Mouse (Mus musculus): ENCODE measurements around the gene Etv4. TPM values are rescaled to one million over a fixed set of nuclear protein-coding genes. Genes with fewer than 3 reads are reported as not detected.

The Etv4 gene
- polyA plus RNA-seq, 1 experiment from 2014 or later = 9.3 TPM

DNA sequence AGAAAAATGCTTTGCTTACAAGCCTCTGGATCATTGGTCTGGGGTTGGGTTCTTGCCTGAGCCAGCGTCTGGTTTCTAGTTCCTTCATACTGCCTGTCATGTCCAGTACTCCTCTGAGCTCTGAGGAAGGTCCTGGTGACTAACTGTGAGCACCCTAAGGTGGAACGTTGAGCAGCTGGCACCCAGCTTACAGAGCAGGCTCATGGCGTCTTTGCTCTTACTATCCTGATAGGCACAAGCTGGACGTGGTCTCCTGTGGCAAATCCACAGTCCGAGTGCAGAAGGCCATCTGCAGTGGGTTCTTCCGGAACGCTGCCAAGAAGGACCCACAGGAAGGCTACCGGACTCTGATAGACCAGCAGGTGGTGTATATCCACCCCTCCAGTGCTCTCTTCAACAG, 20.6 kb downstream of the Etv4 start:
- no peaks in the 10 kb centered on the region for H3K4me1 ChIP-seq (ENCODE audit: control insufficient read depth, insufficient read depth, low read length)

DNA sequence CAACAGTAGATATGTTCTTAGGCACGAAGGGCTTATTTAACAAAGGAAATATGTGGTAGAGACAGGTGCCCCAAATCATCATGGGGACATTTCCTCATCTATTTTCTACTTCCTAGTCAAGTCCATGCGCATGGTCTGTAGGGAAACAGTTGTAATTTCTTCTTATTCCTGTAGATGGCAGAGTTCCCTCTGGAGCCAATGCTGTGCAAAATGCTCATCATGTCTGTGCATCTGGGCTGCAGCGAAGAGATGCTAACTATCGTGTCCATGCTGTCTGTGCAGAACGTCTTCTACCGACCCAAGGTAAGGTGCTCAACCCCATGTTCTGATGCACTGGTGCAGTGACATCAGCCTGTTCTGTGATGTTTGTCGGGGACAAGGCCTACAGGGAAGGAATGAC, 21.4 kb downstream of the Etv4 start:
- DNase-seq (ENCODE audit: low spot score) (peak; percentile 64), ATAC-seq (ENCODE audit: low read depth) (no peak)
- no peak overlapping the region for H3K4me2 ChIP-seq (ENCODE audit: low read depth, low read length)
- no peak overlapping the region for H3K9ac ChIP-seq (ENCODE audit: low read depth, low read length)
- H3K9me3 ChIP-seq (ENCODE audit: control insufficient read depth, low read length) = no peaks in the 10 kb centered on the region
- WGBS = 50% methylated on average over 7 of the region's 7 CpGs
- no peak overlapping the region for H3K4me3 ChIP-seq (ENCODE audit: low read depth, low read length)
- no peak overlapping the region for H3K27ac ChIP-seq (replicated peaks; ENCODE audit: low read depth, low read length)
- H3K27me3 ChIP-seq (replicated peaks; ENCODE audit: control insufficient read depth, insufficient read depth, low read length) = no peaks in the 10 kb centered on the region
- H3K36me3 ChIP-seq (ENCODE audit: control insufficient read depth, insufficient read depth, low read length) = peaks cover 95% of the 10 kb centered on the region
- H3K4me1 ChIP-seq (ENCODE audit: control insufficient read depth, insufficient read depth, low read length) = no peaks in the 10 kb centered on the region

More for the DNA sequence above, 20.6 kb downstream of the Etv4 start:
- H3K4me3 ChIP-seq (ENCODE audit: low read depth, low read length) = no peak overlapping the region
- H3K9me3 ChIP-seq (ENCODE audit: control insufficient read depth, low read length) = no peaks in the 10 kb centered on the region
- H3K27me3 ChIP-seq (replicated peaks; ENCODE audit: control insufficient read depth, insufficient read depth, low read length) = no peaks in the 10 kb centered on the region
- ATAC-seq (ENCODE audit: low read depth) = no peak
- no peak for DNase-seq (ENCODE audit: low spot score)
- no peak overlapping the region for H3K27ac ChIP-seq (replicated peaks; ENCODE audit: low read depth, low read length)
- no peak overlapping the region for H3K9ac ChIP-seq (ENCODE audit: low read depth, low read length)
- peaks cover 95% of the 10 kb centered on the region for H3K36me3 ChIP-seq (ENCODE audit: control insufficient read depth, insufficient read depth, low read length)
- 94% methylated on average over 8 of the region's 8 CpGs for WGBS
- H3K4me2 ChIP-seq (ENCODE audit: low read depth, low read length) = no peak overlapping the region

DNA sequence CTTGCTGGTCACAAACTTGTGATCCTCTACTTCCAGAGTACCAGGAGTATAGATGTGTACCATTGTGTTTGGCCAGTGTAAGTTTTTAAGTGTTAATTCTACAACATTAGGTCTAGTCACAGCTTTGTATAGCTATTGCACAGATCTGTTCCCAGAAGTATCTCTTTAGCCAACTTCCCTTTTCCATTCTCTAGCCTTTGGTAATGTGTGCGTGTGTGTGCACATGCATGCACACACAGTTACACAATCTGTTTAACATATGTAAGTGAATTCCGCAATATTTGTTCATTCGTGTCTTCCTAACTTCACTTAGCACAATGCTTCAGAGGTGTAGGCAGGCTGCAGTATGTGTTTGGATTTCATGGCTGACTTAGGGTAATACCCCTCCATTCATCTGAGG, 25.6 kb downstream of the Etv4 start:
- H3K4me2 ChIP-seq (ENCODE audit: low read depth, low read length) = no peak overlapping the region
- DNase-seq (ENCODE audit: low spot score) (no peak), ATAC-seq (ENCODE audit: low read depth) (no peak)
- no peaks in the 10 kb centered on the region for H3K4me1 ChIP-seq (ENCODE audit: control insufficient read depth, insufficient read depth, low read length)
- no peaks in the 10 kb centered on the region for H3K9me3 ChIP-seq (ENCODE audit: control insufficient read depth, low read length)
- no peak overlapping the region for H3K9ac ChIP-seq (ENCODE audit: low read depth, low read length)
- H3K27me3 ChIP-seq (replicated peaks; ENCODE audit: control insufficient read depth, insufficient read depth, low read length) = no peaks in the 10 kb centered on the region
- H3K27ac ChIP-seq (replicated peaks; ENCODE audit: low read depth, low read length) = no peak overlapping the region
- H3K36me3 ChIP-seq (ENCODE audit: control insufficient read depth, insufficient read depth, low read length) = peaks cover 94% of the 10 kb centered on the region
- WGBS = 93% methylated on average over 3 of the region's 3 CpGs
- H3K4me3 ChIP-seq (ENCODE audit: low read depth, low read length) = no peak overlapping the region

DNA sequence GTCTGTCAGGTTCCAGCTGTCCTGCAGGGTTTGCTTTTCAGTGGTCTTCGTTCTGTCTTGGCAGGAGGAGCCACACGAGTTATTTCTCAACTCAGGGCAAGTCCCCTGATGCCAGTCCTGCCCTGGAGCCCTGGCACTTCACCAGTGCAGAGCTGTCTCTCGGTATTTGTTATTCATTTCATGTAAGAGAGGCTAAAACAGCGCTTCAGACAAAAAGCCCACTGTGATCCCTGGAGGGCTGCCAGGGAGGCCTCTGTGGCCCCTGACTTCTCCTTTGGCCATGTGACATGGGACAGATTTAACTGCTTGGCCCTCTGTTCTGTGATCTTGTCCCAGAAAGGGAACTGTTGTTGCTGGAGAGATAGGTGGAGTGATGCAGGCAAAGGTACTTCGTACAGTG, 26.7 kb downstream of the Etv4 start:
- no peak overlapping the region for H3K27ac ChIP-seq (replicated peaks; ENCODE audit: low read depth, low read length)
- peaks cover 96% of the 10 kb centered on the region for H3K36me3 ChIP-seq (ENCODE audit: control insufficient read depth, insufficient read depth, low read length)
- H3K4me3 ChIP-seq (ENCODE audit: low read depth, low read length) = no peak overlapping the region
- H3K27me3 ChIP-seq (replicated peaks; ENCODE audit: control insufficient read depth, insufficient read depth, low read length) = no peaks in the 10 kb centered on the region
- ATAC-seq (ENCODE audit: low read depth) = no peak
- 75% methylated on average over 5 of the region's 5 CpGs for WGBS
- DNase-seq (ENCODE audit: low spot score) = no peak
- H3K4me1 ChIP-seq (ENCODE audit: control insufficient read depth, insufficient read depth, low read length) = no peaks in the 10 kb centered on the region
- H3K9me3 ChIP-seq (ENCODE audit: control insufficient read depth, low read length) = no peaks in the 10 kb centered on the region
- no peak overlapping the region for H3K4me2 ChIP-seq (ENCODE audit: low read depth, low read length)
- no peak overlapping the region for H3K9ac ChIP-seq (ENCODE audit: low read depth, low read length)

DNA sequence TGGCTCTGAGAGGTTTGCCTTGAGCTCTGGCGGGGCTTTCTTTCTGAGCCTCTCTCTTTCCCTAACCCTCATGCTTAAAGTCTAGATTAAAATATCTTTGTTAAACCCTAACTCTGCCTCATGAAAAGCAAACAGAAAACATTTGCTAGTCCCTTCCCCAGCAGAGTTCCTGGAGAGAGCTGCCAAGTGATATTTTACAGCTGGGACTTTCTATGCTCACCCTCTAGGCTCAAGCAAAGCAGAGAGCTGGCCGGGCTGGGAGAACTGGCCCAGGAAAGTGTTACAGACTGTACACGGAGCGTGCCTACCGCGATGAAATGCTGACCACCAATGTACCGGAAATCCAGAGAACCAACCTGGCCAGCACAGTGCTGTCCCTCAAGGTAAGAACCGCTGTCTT, 27.8 kb downstream of the Etv4 start:
- Histone ChIP-seq H3K4me1 (ENCODE audit: control insufficient read depth, insufficient read depth, low read length) (no peaks in the 10 kb centered on the region), H3K9ac (ENCODE audit: low read depth, low read length) (no peak overlapping the region), H3K27me3 (replicated peaks; ENCODE audit: control insufficient read depth, insufficient read depth, low read length) (no peaks in the 10 kb centered on the region), H3K36me3 (ENCODE audit: control insufficient read depth, insufficient read depth, low read length) (peaks cover 97% of the 10 kb centered on the region), H3K4me3 (ENCODE audit: low read depth, low read length) (no peak overlapping the region), H3K4me2 (ENCODE audit: low read depth, low read length) (no peak overlapping the region), H3K9me3 (ENCODE audit: control insufficient read depth, low read length) (no peaks in the 10 kb centered on the region), H3K27ac (replicated peaks; ENCODE audit: low read depth, low read length) (no peak overlapping the region)
- ATAC-seq (ENCODE audit: low read depth) (no peak), DNase-seq (ENCODE audit: low spot score) (no peak)
- 93% methylated on average over 8 of the region's 8 CpGs for WGBS

DNA sequence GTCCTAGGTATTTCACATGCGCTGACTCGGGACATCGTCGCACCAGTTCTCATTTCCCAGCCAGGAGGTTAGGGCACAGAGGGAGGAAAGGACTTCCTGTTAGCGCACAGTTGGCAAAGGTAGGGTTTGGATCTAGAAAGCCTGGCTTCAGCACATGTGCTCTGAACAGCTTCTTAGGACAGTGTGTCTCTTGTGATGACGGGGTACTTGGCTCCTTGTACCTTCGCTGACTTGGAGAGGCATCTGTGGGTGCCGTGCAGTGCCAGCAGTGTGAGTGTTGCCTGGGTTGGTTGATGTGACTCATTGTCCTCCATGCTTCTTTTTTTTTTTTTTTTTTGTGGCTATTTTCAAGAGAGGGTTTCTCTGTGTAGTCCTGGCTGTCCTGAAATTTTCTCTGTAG, 28.6 kb downstream of the Etv4 start:
- Histone ChIP-seq H3K36me3 (ENCODE audit: control insufficient read depth, insufficient read depth, low read length) (peaks cover 97% of the 10 kb centered on the region), H3K4me2 (ENCODE audit: low read depth, low read length) (no peak overlapping the region), H3K27ac (replicated peaks; ENCODE audit: low read depth, low read length) (no peak overlapping the region), H3K9me3 (ENCODE audit: control insufficient read depth, low read length) (no peaks in the 10 kb centered on the region), H3K9ac (ENCODE audit: low read depth, low read length) (no peak overlapping the region), H3K4me1 (ENCODE audit: control insufficient read depth, insufficient read depth, low read length) (no peaks in the 10 kb centered on the region), H3K4me3 (ENCODE audit: low read depth, low read length) (no peak overlapping the region), H3K27me3 (replicated peaks; ENCODE audit: control insufficient read depth, insufficient read depth, low read length) (no peaks in the 10 kb centered on the region)
- DNase-seq (ENCODE audit: low spot score) (no peak), ATAC-seq (ENCODE audit: low read depth) (no peak)
- 96% methylated on average over 8 of the region's 8 CpGs for WGBS

DNA sequence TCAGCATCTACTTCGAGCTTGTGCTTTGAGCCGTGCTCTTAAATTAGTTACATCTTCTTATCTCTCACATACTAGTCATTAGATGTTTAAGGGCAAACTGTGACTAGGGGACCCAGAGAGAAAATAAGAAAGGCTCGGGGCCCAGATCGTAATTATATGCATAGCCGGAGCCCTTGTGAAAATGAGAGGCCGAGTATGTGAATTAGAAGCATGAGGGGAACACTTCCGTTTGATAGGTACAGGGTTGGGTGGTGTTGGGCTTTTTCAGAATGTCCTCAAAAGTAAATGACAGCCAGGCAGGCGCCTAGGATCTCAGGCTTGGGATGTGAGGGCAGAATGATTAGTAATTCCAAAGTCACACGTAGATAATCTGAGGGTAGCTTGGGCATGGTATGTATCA, 51.6 kb downstream of the Etv4 start:
- Histone ChIP-seq H3K9ac (ENCODE audit: low read depth, low read length) (peak overlapping the region; percentile 84), H3K36me3 (ENCODE audit: control insufficient read depth, insufficient read depth, low read length) (peaks cover 36% of the 10 kb centered on the region), H3K4me1 (ENCODE audit: control insufficient read depth, insufficient read depth, low read length) (peaks cover 3% of the 10 kb centered on the region), H3K4me3 (ENCODE audit: low read depth, low read length) (peak overlapping the region; percentile 76), H3K9me3 (ENCODE audit: control insufficient read depth, low read length) (no peaks in the 10 kb centered on the region), H3K4me2 (ENCODE audit: low read depth, low read length) (peak overlapping the region; percentile 91), H3K27me3 (replicated peaks; ENCODE audit: control insufficient read depth, insufficient read depth, low read length) (no peaks in the 10 kb centered on the region), H3K27ac (replicated peaks; ENCODE audit: low read depth, low read length) (no peak overlapping the region)
- DNase-seq (ENCODE audit: low spot score) (no peak), ATAC-seq (ENCODE audit: low read depth) (no peak)
- WGBS = 33% methylated on average over 9 of the region's 9 CpGs

DNA sequence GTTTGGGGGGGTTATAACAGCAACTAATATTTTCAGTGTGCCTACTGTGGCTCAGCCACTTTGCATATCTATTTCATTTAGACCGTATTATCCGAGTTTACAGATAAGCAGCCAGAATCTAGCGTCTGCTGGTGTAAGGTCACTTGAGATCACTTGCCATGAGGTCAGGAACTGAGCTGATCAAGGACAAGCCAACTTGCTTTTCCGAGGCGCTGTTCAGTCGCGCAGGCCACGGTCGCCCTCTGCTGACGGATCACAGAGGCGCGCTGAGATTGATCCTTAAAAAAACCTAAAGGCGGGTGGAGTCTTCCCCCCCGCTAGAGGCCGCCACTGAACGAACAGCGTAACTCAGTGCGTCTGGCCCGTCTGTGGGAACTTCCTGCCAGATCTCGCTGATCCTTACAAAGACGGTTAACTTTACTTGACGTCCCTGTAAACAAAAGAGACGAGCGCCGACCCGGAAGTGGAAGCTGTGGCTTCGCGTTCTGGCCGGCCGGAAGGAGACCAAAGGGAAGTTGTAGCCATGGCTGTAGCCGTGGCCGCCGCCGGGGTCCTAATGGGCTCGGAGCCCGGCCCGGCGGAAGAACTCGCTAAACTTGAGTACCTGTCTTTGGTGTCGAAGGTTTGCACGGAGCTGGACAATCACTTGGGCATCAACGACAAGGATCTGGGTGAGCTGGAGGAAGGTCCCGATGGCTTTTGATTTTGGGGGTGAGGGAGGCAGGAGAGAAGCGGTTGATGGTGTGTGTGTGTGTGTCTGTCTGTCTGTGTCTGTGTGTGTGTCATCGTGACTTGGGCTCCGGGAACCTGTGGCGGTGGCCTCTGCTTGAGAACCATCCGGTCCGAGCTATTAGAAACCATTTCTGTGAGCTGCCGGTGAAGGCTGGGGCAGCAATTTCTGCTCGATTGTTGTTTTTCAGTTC, 52.4 kb downstream of the Etv4 start, which contains the start of gene Dhx8:
Gene Dhx8, plus strand, starts transcription at position 402 of the 923 bp plus-strand sequence.
- Histone ChIP-seq H3K4me2 (ENCODE audit: low read depth, low read length) (peak within 1 kb of the TSS; percentile 91), H3K9ac (ENCODE audit: low read depth, low read length) (peak within 1 kb of the TSS; percentile 84), H3K36me3 (ENCODE audit: control insufficient read depth, insufficient read depth, low read length) (peaks cover 28% of the 10 kb centered on the region), H3K4me1 (ENCODE audit: control insufficient read depth, insufficient read depth, low read length) (peaks cover 3% of the 10 kb centered on the region), H3K27me3 (replicated peaks; ENCODE audit: control insufficient read depth, insufficient read depth, low read length) (no peaks in the 10 kb centered on the region), H3K27ac (replicated peaks; ENCODE audit: low read depth, low read length) (no peak within 1 kb of the TSS; the same call in 1 of the 2 replicates), H3K9me3 (ENCODE audit: control insufficient read depth, low read length) (no peaks in the 10 kb centered on the region), H3K4me3 (ENCODE audit: low read depth, low read length) (peak within 1 kb of the TSS; percentile 76)
- WGBS = under 1% methylated on average over 49 of the region's 51 CpGs
- DNase-seq (ENCODE audit: low spot score) (peak; percentile 99), ATAC-seq (ENCODE audit: low read depth) (peak; percentile 98)

DNA sequence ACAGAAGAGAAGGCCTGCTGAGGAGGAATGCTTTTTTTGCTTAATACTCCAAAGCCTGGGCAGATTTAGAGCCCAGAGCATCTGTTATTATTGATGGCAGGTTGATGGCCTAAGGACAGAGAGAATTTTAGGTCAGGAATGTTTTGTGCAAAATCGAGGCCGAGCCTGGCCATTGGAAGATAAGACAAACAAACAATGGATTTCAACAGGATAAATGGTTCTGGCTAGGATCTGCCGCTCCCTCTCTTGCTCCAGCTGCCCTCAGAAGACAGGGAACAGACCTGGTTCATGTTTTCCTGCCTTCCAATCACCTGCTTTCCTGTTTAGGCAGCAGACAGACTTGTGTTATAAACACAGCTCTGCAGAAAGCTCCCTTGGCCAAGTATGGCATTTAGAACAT, 55.9 kb downstream of the Etv4 start:
- Histone ChIP-seq H3K27me3 (replicated peaks; ENCODE audit: control insufficient read depth, insufficient read depth, low read length) (no peaks in the 10 kb centered on the region), H3K27ac (replicated peaks; ENCODE audit: low read depth, low read length) (no peak overlapping the region), H3K4me1 (ENCODE audit: control insufficient read depth, insufficient read depth, low read length) (peaks cover 3% of the 10 kb centered on the region), H3K9ac (ENCODE audit: low read depth, low read length) (no peak overlapping the region), H3K36me3 (ENCODE audit: control insufficient read depth, insufficient read depth, low read length) (no peaks in the 10 kb centered on the region), H3K4me3 (ENCODE audit: low read depth, low read length) (no peak overlapping the region), H3K4me2 (ENCODE audit: low read depth, low read length) (no peak overlapping the region), H3K9me3 (ENCODE audit: control insufficient read depth, low read length) (no peaks in the 10 kb centered on the region)
- WGBS = 45% methylated on average over 3 of the region's 3 CpGs
- DNase-seq (ENCODE audit: low spot score) (no peak), ATAC-seq (ENCODE audit: low read depth) (no peak)

Measured in embryonic facial prominence, embryonic 14.5 days (tissue).